In the genomic region with DNA sequence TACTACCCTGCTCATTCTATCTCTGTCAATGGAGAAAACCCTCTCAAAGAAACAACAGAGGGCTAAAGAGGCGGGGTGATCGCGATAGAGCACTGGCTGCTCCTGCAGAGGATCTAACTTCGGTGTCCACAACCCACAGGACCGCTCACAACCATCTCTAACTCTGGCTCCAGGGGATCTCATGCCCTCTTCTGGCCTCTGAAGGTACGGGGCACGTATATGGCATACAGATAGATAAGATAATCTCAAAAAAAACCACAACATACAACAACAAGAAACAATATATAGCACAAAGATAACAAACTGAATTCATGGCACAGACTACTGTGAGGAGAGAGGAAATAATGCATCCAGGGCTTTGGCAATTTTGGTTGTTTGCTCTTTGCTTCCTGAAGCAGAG, we compare ENCODE assay signal across 12 mouse cellular contexts. TPM values are rescaled to one million over a fixed set of nuclear protein-coding genes. Genes with fewer than 3 reads are reported as not detected.
A peak's percentile ranks its signal among the peaks of the same experiment; 100 is the strongest.
DNase-seq lines count a peak whose midpoint lies in the region; ATAC-seq and TF ChIP-seq lines count a peak whose summit lies in the region.
"Had no signal": no experiment of that assay in that cellular context is flagged by ENCODE, and none has a peak within 500 bp of the region (broad histone marks: within the 10 kb centered on the region; RNA-seq: fewer than 3 reads in every experiment).

No protein-coding gene starts in this region.

- no peak overlapping the region for H3K4me2 ChIP-seq in hindbrain, postnatal 0 days (ENCODE audit: low read depth, low read length)
- no peak overlapping the region for H3K4me2 ChIP-seq in hindbrain, embryonic 12.5 days (replicated peaks)
- H3K4me2 ChIP-seq: embryonic facial prominence, embryonic 15.5 days; liver, embryonic 15.5 days had no signal

- no peak for DNase-seq in hindbrain, postnatal 0 days (ENCODE audit: low spot score)
- DNase-seq in 416B (ENCODE audit: low read depth), result peak; percentile 67
- DNase-seq in naive thymus-derived CD4-positive, alpha-beta T cell, adult 2 months (ENCODE audit: low read depth), result peak; percentile 75
- DNase-seq in right cerebral cortex, postnatal 10 days (ENCODE audit: low spot score in 2 of 2), result no peak
- DNase-seq in embryo, embryonic 10.5 days (ENCODE audit: low spot score), result no peak
- DNase-seq in urinary bladder, postnatal 4 days (ENCODE audit: low spot score in 2 of 2), result no peak
- DNase-seq: cerebellum, adult 8-10 months had no signal

- TF ChIP-seq CTCF in hindbrain, postnatal 0 days (IDR thresholded peaks at IDR 0.05; ENCODE audit: low read depth), result peak; percentile 22
- peak; percentile 62 for TF ChIP-seq CTCF in bone marrow, adult 2 months (IDR thresholded peaks at IDR 0.05; ENCODE audit: control insufficient read depth, insufficient read depth, low read length)

- 49% methylated on average over 7 of the region's 7 CpGs for WGBS in hindbrain, postnatal 0 days
- 63% methylated on average over 7 of the region's 7 CpGs for WGBS in hindbrain, embryonic 12.5 days
- 33% methylated on average over 7 of the region's 7 CpGs for WGBS in bone marrow, adult 2 months

- H3K4me1 ChIP-seq in hindbrain, postnatal 0 days (ENCODE audit: insufficient read depth, low read length), result no peaks in the 10 kb centered on the region; the same call in 1 of the 2 replicates
- H3K4me1 ChIP-seq in hindbrain, embryonic 12.5 days, result peaks cover 19% of the 10 kb centered on the region
- H3K4me1 ChIP-seq in bone marrow, adult 2 months (ENCODE audit: control insufficient read depth, insufficient read depth, low read length), result peaks cover 5% of the 10 kb centered on the region; the same call in 1 of the 2 replicates

- no peaks in the 10 kb centered on the region for H3K9me3 ChIP-seq in hindbrain, postnatal 0 days (ENCODE audit: low read length)
- H3K9me3 ChIP-seq in hindbrain, embryonic 12.5 days (replicated peaks), result no peaks in the 10 kb centered on the region
- H3K9me3 ChIP-seq: embryonic facial prominence, embryonic 15.5 days; liver, embryonic 15.5 days had no signal

- no peak overlapping the region for H3K4me3 ChIP-seq in hindbrain, postnatal 0 days (ENCODE audit: low read length)
- no peak overlapping the region for H3K4me3 ChIP-seq in hindbrain, embryonic 12.5 days
- no peak overlapping the region for H3K4me3 ChIP-seq in bone marrow, adult 2 months (replicated peaks; ENCODE audit: control insufficient read depth, low read depth, low read length)
- H3K4me3 ChIP-seq: embryonic facial prominence, embryonic 15.5 days; liver, embryonic 15.5 days; myocyte had no signal

- ATAC-seq in hindbrain, postnatal 0 days, result no peak
- ATAC-seq in hindbrain, embryonic 12.5 days (ENCODE audit: low FRiP score), result no peak

- no peaks in the 10 kb centered on the region for H3K27me3 ChIP-seq in hindbrain, postnatal 0 days (ENCODE audit: insufficient read depth, low read length)
- no peaks in the 10 kb centered on the region for H3K27me3 ChIP-seq in hindbrain, embryonic 12.5 days
- H3K27me3 ChIP-seq: embryonic facial prominence, embryonic 15.5 days; liver, embryonic 15.5 days had no signal

- no peak for TF ChIP-seq POLR2A in bone marrow, adult 2 months (IDR thresholded peaks at IDR 0.05; ENCODE audit: borderline replicate concordance, control insufficient read depth, low read depth, low read length)

- H3K9ac ChIP-seq in hindbrain, postnatal 0 days (replicated peaks; ENCODE audit: low read length), result no peak overlapping the region
- H3K9ac ChIP-seq in hindbrain, embryonic 12.5 days, result no peak overlapping the region
- H3K9ac ChIP-seq: embryonic facial prominence, embryonic 15.5 days; liver, embryonic 15.5 days had no signal

- peaks cover 20% of the 10 kb centered on the region for H3K36me3 ChIP-seq in hindbrain, postnatal 0 days (ENCODE audit: insufficient read depth, low read length)
- H3K36me3 ChIP-seq in hindbrain, embryonic 12.5 days, result peaks cover 29% of the 10 kb centered on the region

- no peak overlapping the region for H3K27ac ChIP-seq in hindbrain, postnatal 0 days
- H3K27ac ChIP-seq in hindbrain, embryonic 12.5 days, result no peak overlapping the region
- H3K27ac ChIP-seq in bone marrow, adult 2 months (ENCODE audit: control insufficient read depth, insufficient read depth, low read depth, low read length, poor library complexity), result 0 out of 2 replicates have a peak overlapping the region, but pooled peaks have one; percentile 8
- H3K27ac ChIP-seq: embryonic facial prominence, embryonic 15.5 days; liver, embryonic 15.5 days had no signal

RNA-seq across cellular contexts. Expression of gene Tctn1, which starts 2.2 kb away (rescaled TPM):
- total RNA-seq in hindbrain, postnatal 0 days (2014; rRNA removed), result 30.3 and 30.6 TPM in 2 replicates
- polyA plus RNA-seq in hindbrain, postnatal 0 days (2015; fragmentation: Nextera tagmentation; extraction: Ambion mirVana), result 6.5 TPM in 2 replicates
- 7.5 and 7.7 TPM in 2 replicates for polyA plus RNA-seq in hindbrain, embryonic 12.5 days (2016; fragmentation: Nextera tagmentation; extraction: Ambion mirVana)
- 6.5 and 17.7 TPM in 2 replicates for polyA plus RNA-seq in bone marrow, adult 2 months (2011; ENCODE audit: insufficient read depth, insufficient read length, low replicate concordance, missing spikeins)

RNA-seq across cellular contexts. Expression of gene Pptc7, which starts 22.1 kb away (rescaled TPM):
- total RNA-seq in hindbrain, postnatal 0 days (2014; rRNA removed), result 15.8 and 18.7 TPM in 2 replicates
- polyA plus RNA-seq in hindbrain, postnatal 0 days (2015; fragmentation: Nextera tagmentation; extraction: Ambion mirVana), result 6.9 and 7.2 TPM in 2 replicates
- 10.8 and 11.1 TPM in 2 replicates for polyA plus RNA-seq in hindbrain, embryonic 12.5 days (2016; fragmentation: Nextera tagmentation; extraction: Ambion mirVana)
- 5.0 and 7.2 TPM in 2 replicates for polyA plus RNA-seq in bone marrow, adult 2 months (2011; ENCODE audit: insufficient read depth, insufficient read length, low replicate concordance, missing spikeins)

RNA-seq across cellular contexts. Expression of gene Hvcn1, which starts 55.5 kb away (rescaled TPM):
- 1.7 and 2.2 TPM in 2 replicates for total RNA-seq in hindbrain, postnatal 0 days (2014; rRNA removed)
- polyA plus RNA-seq in hindbrain, postnatal 0 days (2015; fragmentation: Nextera tagmentation; extraction: Ambion mirVana), result 0.94 and 1.1 TPM in 2 replicates
- polyA plus RNA-seq in hindbrain, embryonic 12.5 days (2016; fragmentation: Nextera tagmentation; extraction: Ambion mirVana), result 6.5 and 6.7 TPM in 2 replicates
- 18.2 and 30.0 TPM in 2 replicates for polyA plus RNA-seq in bone marrow, adult 2 months (2011; ENCODE audit: insufficient read depth, insufficient read length, low replicate concordance, missing spikeins)

Comparison
In these comparisons a context has a peak if more than half of its experiments do, and no peak if none do; other contexts are left out.
1. DNase-seq: peak in 416B (single experiment) and naive thymus-derived CD4-positive, alpha-beta T cell, adult 2 months (single experiment); none in hindbrain, postnatal 0 days (single experiment), right cerebral cortex, postnatal 10 days (0 of 2), embryo, embryonic 10.5 days (single experiment) and urinary bladder, postnatal 4 days (0 of 2).